Mouse (Mus musculus) lung, postnatal 36 days (tissue): ENCODE measurements around the gene Lipt1.
A peak's percentile ranks its signal among the peaks of the same experiment; 100 is the strongest.

Experiments used
- DNase-seq: peaks from one replicate; pipeline ENCODE4 v3.0.0; 2022; ENCODE audit warnings: mixed read lengths

The Lipt1 gene

GRCm38 (mm10) chr1:37871704-37872103 lies at the start of gene Lipt1:
TSS of gene Lipt1 (plus strand) at chr1:37871738.
- DNase-seq, result peak; percentile 58

DNA sequence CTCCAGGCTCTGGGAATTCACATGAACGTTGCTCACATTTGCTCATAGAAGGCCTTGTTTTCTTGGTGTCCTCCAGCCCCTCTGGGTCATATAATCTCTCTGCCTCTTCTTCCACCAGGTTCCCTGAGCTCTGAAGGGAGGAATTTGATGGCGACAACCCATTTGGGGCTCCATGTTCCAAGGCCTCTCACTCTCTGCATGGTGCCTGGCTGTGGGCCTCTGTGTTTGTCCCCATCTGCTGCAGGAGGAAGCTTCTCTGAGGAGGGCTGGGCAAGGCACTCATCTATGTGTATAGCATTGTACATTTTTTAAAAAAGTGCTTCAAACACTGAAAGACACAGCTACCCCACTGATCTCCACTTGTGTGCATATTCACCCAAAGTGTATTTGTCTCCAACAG lies 39.9 kb upstream of the Lipt1 start:
- no peak for DNase-seq

DNA sequence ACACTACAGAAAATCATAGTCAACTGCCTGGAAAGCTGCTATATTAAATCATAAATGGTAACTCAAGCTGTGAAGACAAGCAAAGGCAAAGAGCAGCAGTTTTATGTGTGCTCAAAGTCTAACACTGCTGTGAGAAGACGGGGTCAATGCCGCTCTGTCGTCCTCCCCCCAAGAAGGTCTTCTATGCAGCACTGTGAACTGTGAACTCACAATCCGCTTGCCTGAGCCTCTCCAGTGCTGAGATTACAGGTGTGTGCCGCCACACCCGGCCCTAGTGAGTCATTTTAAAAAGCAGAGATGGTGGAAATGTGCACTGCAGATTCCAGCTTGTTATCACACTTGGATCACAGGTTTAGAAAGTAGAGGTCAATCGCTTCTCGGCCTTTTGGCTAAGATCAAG lies 24.7 kb upstream of the Lipt1 start:
- no peak for DNase-seq

DNA sequence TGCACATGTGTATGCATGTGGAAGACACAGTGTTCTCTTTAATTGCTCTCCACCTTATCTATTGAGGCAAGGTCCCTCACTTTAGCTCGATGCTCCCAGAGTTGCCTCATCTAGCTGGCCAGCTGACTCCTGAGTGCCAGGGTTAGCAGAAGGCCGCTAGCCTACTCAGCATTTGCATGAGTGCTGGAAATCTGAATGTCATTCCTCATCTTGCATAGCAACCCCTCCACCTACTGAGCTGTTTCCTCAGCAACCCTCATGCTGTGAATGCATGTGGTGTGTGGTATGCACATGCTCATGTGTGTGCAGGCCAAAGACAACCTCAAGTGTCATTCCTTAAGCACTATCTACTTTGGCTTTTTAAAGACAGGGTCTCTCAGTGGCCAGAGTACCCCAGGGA lies 20.8 kb upstream of the Lipt1 start:
- DNase-seq, result no peak

GRCm38 (mm10) chr1:37864511-37865400 lies 6.8 kb upstream of the Lipt1 start:
- DNase-seq, result peak; percentile 99

GRCm38 (mm10) chr1:37865401-37866215 lies 5.9 kb upstream of the Lipt1 start:
- DNase-seq, result no peak

- no peak for DNase-seq
Measured at GRCm38 (mm10) chr1:37866286-37866685, 5.3 kb upstream of the Lipt1 start, which contains the start of gene Tsga10. TSS of gene Tsga10 (minus strand) at chr1:37866429.

- peak; percentile 68 for DNase-seq
Measured at GRCm38 (mm10) chr1:37867056-37867455, 4.5 kb upstream of the Lipt1 start.

DNA sequence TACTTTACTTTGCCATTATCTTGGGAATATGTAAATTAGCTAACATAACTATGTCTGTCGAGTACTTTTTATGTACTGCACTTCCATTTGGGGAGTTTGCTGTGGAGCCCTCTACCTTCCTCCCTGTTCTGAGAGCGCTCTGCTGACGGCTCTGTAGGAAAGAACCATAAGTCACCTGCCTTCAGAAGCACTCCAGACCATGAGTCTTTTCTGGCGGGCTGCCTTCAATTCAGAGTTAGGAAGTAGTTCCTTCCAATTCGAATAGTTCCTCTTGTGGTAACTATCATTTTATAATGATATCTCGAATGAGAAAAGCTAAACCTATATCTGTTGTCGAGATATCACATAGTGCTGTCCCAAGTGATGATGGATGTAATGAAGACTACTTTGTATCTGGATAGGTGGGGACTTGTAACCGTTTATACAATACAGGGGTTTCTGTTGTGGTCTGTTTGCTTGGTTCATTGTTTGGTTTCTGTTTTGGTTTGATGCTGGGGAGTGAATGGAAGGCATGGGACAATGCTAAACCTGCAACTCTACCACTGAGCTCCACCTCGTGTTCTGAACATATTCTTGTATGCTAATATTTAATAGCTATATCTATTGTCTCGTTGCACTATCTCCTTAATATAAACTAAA lies 3.7 kb upstream of the Lipt1 start:
- no peak for DNase-seq

- no peak for DNase-seq
Measured at GRCm38 (mm10) chr1:37868640-37869039, 2.9 kb upstream of the Lipt1 start.

DNA sequence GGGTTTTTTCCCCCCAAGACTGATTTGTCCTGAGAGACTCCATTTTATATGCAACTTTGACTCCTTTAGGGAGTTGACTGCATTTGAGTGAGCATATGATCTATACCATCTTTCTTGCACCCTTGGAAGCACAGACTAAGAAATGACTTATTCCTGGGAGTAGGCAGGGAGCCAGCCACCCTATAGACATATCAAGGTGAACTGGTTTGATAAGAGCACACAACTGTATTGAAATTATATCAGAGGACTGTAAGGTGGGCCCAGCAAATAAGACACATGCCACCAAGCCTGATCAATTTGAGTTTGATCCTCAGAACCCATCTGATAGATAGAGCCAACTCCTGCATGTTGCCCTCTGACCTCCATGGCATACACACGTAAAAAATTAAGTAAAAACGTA lies 2.2 kb upstream of the Lipt1 start:
- DNase-seq, result no peak

- peak; percentile 85 for DNase-seq
Measured at GRCm38 (mm10) chr1:37872131-37873067, 861 bp downstream of the Lipt1 start.

DNA sequence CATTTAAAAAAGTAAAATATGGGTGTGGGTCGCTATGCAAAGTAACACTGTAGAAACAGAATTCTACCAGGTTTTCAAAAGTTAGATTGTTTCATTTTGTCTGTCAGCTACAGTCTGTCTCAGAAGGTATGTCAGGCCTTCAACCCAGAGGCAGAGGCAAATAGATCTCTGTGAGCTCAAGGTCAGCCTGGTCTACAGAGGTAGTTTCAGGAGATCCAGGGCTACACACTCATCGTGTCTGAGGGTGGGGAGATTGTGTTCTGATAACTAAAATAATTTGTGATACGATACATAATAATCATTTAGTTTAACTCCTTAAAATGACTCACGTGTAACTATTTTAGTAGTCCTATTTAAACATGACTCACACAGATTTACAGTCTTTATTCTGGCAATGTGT lies 1.6 kb downstream of the Lipt1 start:
- DNase-seq, result no peak

DNA sequence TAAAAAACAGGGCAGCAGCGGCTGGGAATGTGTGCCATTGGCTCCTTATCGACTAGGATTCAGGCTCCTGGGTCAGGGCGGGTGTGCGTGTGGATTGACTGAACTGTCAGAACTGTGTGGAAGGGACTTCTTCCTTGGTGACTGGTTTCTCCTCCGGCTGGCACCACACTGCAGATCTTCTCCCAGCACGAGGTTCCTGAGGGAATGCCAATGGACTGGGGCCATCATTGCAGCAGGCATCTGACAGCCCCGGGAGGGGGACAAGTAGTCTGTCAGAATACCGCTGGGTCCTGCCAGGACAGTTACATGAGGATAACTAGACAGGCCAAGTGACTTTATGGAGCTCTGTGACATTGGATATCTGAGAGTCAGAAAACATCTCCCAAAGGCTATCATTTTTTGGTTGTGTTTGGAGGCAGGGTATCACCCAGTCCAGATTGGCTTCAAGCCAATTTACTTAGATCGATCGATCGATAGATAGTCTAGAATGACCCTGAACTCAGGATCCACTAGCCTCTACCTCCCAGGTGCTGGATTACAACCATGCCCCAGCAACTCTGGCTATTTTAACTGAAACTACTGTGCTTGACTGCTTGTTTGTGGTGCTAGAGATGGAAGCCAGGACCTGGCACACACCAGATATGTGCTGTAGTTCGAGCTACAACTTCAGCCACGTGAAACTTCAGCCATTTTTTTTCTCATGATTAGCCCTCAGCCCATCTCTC lies 6.4 kb downstream of the Lipt1 start:
- DNase-seq, result no peak

- no peak for DNase-seq
Measured at GRCm38 (mm10) chr1:37883411-37883810, 11.9 kb downstream of the Lipt1 start.

GRCm38 (mm10) chr1:37884451-37884850 lies 12.9 kb downstream of the Lipt1 start:
- DNase-seq, result no peak

GRCm38 (mm10) chr1:37889206-37889605 lies 17.7 kb downstream of the Lipt1 start:
- no peak for DNase-seq

- peak; percentile 93 for DNase-seq
Measured at GRCm38 (mm10) chr1:37890025-37890652, 18.6 kb downstream of the Lipt1 start, which contains the start of the genes Mitd1 and Mrpl30. TSS of gene Mitd1 (minus strand) at chr1:37890411. TSS of gene Mrpl30 (plus strand) at chr1:37890477.

DNA sequence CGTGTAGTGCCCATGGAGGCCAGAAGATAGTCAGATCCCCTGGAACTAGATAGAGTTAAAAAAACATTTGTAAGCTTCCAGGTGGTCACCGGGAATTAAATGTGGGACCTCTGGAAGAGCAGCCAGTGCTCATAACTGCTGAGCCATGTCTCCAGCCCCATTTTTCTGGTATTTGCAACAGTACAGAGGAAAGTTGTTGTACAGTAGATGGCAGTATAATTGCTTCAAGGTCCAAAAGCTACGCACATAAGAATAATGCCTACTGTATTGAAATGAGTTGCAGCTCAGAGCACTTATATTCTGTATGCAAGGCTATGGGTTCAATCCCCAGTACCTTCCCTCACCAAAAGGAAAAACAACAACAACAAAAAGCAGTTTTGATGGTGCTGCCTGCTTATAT lies 19.9 kb downstream of the Lipt1 start:
- no peak for DNase-seq

DNA sequence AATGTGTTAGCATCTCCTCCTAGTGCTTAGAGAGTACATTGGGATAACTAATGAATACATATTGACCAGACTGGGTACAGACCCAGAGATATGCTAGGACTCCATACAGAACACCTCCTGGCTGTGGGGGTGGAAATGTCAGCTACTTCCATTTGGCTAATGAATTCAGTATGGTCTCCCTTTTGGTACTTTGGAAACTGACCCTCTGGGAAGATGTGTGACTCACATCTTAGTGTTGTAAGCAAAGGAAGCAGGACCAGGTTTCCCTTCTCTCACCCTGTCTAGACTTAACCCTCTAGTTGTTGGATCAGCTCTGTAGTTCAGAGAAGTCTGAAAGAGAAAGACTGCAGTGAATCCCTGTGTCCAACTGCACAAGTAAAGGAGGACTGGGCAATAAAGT lies 23.1 kb downstream of the Lipt1 start:
- DNase-seq, result no peak

GRCm38 (mm10) chr1:37899816-37900215 lies 28.3 kb downstream of the Lipt1 start:
- DNase-seq, result no peak
